Mouse (Mus musculus): ENCODE data around the gene Lrfn1.

- TF ChIP-seq CTCF (IDR thresholded peaks at IDR 0.05; ENCODE audit: low read depth) = no peak
- TF ChIP-seq EP300 (optimal IDR thresholded peaks at IDR 0.05) = no peak
Measured at GRCm38 (mm10) chr7:28447101-28447830, 4.5 kb upstream of the Lrfn1 start.
